Mouse (Mus musculus) limb, embryonic 10.5 days (tissue): ENCODE results near the gene Gdf1. TPM values are rescaled to one million over a fixed set of nuclear protein-coding genes. Genes with fewer than 3 reads are reported as not detected.

Experiments
- DNase-seq: peaks from one replicate; pipeline ENCODE4 v3.0.0-alpha.2; 2017; ENCODE audit warnings: low spot score
- H3K27ac ChIP-seq: fragments of 300-500 bp; sonication (generic); 2 replicates; pipeline ENCODE4 v1.5.1; 2016; ENCODE audit warnings: mild to moderate bottlenecking
- H3K27me3 ChIP-seq: fragments of 300-500 bp; sonication (generic); 2 replicates; pipeline ENCODE4 v1.6.1; 2016; ENCODE audit warnings: low read depth, mild to moderate bottlenecking; ENCODE audit not compliant: poor library complexity, severe bottlenecking
- H3K36me3 ChIP-seq: fragments of 300-500 bp; sonication (generic); 2 replicates; pipeline ENCODE4 v1.6.1; 2016; ENCODE audit warnings: mild to moderate bottlenecking, moderate library complexity
- H3K4me1 ChIP-seq: fragments of 300-500 bp; sonication (generic); 2 replicates; pipeline ENCODE4 v1.6.1; 2016
- H3K4me3 ChIP-seq: fragments of 300-500 bp; sonication (generic); 2 replicates; pipeline ENCODE4 v1.5.1; 2016; ENCODE audit warnings: mild to moderate bottlenecking, moderate library complexity
- H3K9me3 ChIP-seq: fragments of 300-500 bp; sonication (generic); replicated peaks from 2 replicates; pipeline ENCODE4 v1.6.1; 2016; ENCODE audit warnings: mild to moderate bottlenecking
- WGBS: fragments of 180-500 bp; shearing (Covaris S2); methylation state at CpG from one replicate; pipeline ENCODE4 v1.1.7; 2016; 5-methylcytosine and 5-hydroxymethylcytosine counted together
- polyA plus RNA-seq: library from polyadenylated mRNA; unstranded; fragments of >200 nt; fragmentation: Nextera tagmentation; extraction: Ambion mirVana; gene quantifications from 2 replicates; pipeline ENCODE4 v1.2.1, GENCODE M21; 2016

Gdf1 gene
- polyA plus RNA-seq, 1 experiment from 2014 or later = 7.9 TPM

GRCm38 (mm10) chr8:70313399-70313798, 16.2 kb upstream of the Gdf1 start:
- Histone ChIP-seq H3K4me1 (peaks cover 33% of the 10 kb centered on the region), H3K27me3 (peaks cover 4% of the 10 kb centered on the region; the same call in 1 of the 2 replicates), H3K9me3 (no peaks in the 10 kb centered on the region), H3K4me3 (no peak overlapping the region), H3K36me3 (peaks cover 59% of the 10 kb centered on the region), H3K27ac (no peak overlapping the region)
- DNase-seq = no peak
- WGBS = 89% methylated on average over 2 of the region's 2 CpGs

GRCm38 (mm10) chr8:70315624-70316510, 13.8 kb upstream of the Gdf1 start, which contains the start of gene Cers1:
Gene Cers1, plus strand, starts transcription at chr8:70315775.
- H3K9me3 ChIP-seq = no peaks in the 10 kb centered on the region
- WGBS = 2% methylated on average over 66 of the region's 66 CpGs
- peak; percentile 82 for DNase-seq
- H3K36me3 ChIP-seq = peaks cover 36% of the 10 kb centered on the region
- peaks cover 4% of the 10 kb centered on the region; the same call in 1 of the 2 replicates for H3K27me3 ChIP-seq
- H3K4me1 ChIP-seq = peaks cover 33% of the 10 kb centered on the region
- peak within 1 kb of the TSS; percentile 83 for H3K27ac ChIP-seq
- peak within 1 kb of the TSS; percentile 66 for H3K4me3 ChIP-seq

- WGBS = 16% methylated on average over 15 of the region's 15 CpGs
- peaks cover 4% of the 10 kb centered on the region; the same call in 1 of the 2 replicates for H3K27me3 ChIP-seq
- H3K36me3 ChIP-seq = peaks cover 26% of the 10 kb centered on the region
- H3K4me1 ChIP-seq = peaks cover 33% of the 10 kb centered on the region
- H3K27ac ChIP-seq = peak overlapping the region; percentile 83
- peak; percentile 70 for DNase-seq
- H3K4me3 ChIP-seq = peak overlapping the region; percentile 66
- H3K9me3 ChIP-seq = no peaks in the 10 kb centered on the region
These were observed 12.8 kb upstream of the Gdf1 start for GRCm38 (mm10) chr8:70316511-70317504.

- DNase-seq = no peak
- 87% methylated on average over 5 of the region's 5 CpGs for WGBS
These were observed 11.7 kb upstream of the Gdf1 start for GRCm38 (mm10) chr8:70317872-70318271.

GRCm38 (mm10) chr8:70323716-70324115, 5.9 kb upstream of the Gdf1 start:
- DNase-seq = no peak
- H3K27me3 ChIP-seq = no peaks in the 10 kb centered on the region
- H3K27ac ChIP-seq = 0 out of 2 replicates have a peak overlapping the region, but pooled peaks have one; percentile 28
- H3K9me3 ChIP-seq = no peaks in the 10 kb centered on the region
- 87% methylated on average over 3 of the region's 3 CpGs for WGBS
- H3K36me3 ChIP-seq = peaks cover 18% of the 10 kb centered on the region
- no peak overlapping the region for H3K4me3 ChIP-seq
- H3K4me1 ChIP-seq = peaks cover 7% of the 10 kb centered on the region

More at GRCm38 (mm10) chr8:70317872-70318271, 11.7 kb upstream of the Gdf1 start:
- H3K27ac ChIP-seq = peak overlapping the region; percentile 59
- H3K4me3 ChIP-seq = peak overlapping the region; percentile 66; the same call in 1 of the 2 replicates
- H3K4me1 ChIP-seq = peaks cover 33% of the 10 kb centered on the region
- peaks cover 16% of the 10 kb centered on the region for H3K36me3 ChIP-seq
- peaks cover 4% of the 10 kb centered on the region; the same call in 1 of the 2 replicates for H3K27me3 ChIP-seq
- no peaks in the 10 kb centered on the region for H3K9me3 ChIP-seq

- Histone ChIP-seq H3K4me3 (no peak overlapping the region), H3K9me3 (no peaks in the 10 kb centered on the region), H3K27me3 (peaks cover 11% of the 10 kb centered on the region; the same call in 1 of the 2 replicates), H3K27ac (no peak overlapping the region), H3K4me1 (peaks cover 43% of the 10 kb centered on the region), H3K36me3 (peaks cover 40% of the 10 kb centered on the region)
- no peak for DNase-seq
- WGBS = 93% methylated on average over 6 of the region's 6 CpGs
These were observed 2.1 kb upstream of the Gdf1 start for GRCm38 (mm10) chr8:70327512-70327911.

GRCm38 (mm10) chr8:70329835-70330740, 471 bp downstream of the Gdf1 start:
- H3K4me3 ChIP-seq = peak overlapping the region; percentile 39
- peaks cover 11% of the 10 kb centered on the region; the same call in 1 of the 2 replicates for H3K27me3 ChIP-seq
- H3K4me1 ChIP-seq = peaks cover 42% of the 10 kb centered on the region
- 2% methylated on average over 45 of the region's 45 CpGs for WGBS
- H3K36me3 ChIP-seq = peaks cover 58% of the 10 kb centered on the region
- peak; percentile 82 for DNase-seq
- no peaks in the 10 kb centered on the region for H3K9me3 ChIP-seq
- peak overlapping the region; percentile 82 for H3K27ac ChIP-seq

- Histone ChIP-seq H3K4me3 (peak overlapping the region; percentile 39), H3K36me3 (peaks cover 64% of the 10 kb centered on the region), H3K27me3 (peaks cover 11% of the 10 kb centered on the region; the same call in 1 of the 2 replicates), H3K4me1 (peaks cover 42% of the 10 kb centered on the region), H3K9me3 (no peaks in the 10 kb centered on the region), H3K27ac (peak overlapping the region; percentile 82)
- 25% methylated on average over 53 of the region's 53 CpGs for WGBS
- no peak for DNase-seq
These were observed 1.2 kb downstream of the Gdf1 start for GRCm38 (mm10) chr8:70330741-70331364.

- no peaks in the 10 kb centered on the region for H3K9me3 ChIP-seq
- no peak for DNase-seq
- 72% methylated on average over 19 of the region's 19 CpGs for WGBS
- H3K27ac ChIP-seq = peak overlapping the region; percentile 57
- H3K27me3 ChIP-seq = peaks cover 11% of the 10 kb centered on the region; the same call in 1 of the 2 replicates
- H3K4me3 ChIP-seq = peak overlapping the region; percentile 39; the same call in 1 of the 2 replicates
- H3K36me3 ChIP-seq = peaks cover 71% of the 10 kb centered on the region
- H3K4me1 ChIP-seq = peaks cover 42% of the 10 kb centered on the region
These were observed 1.9 kb downstream of the Gdf1 start for GRCm38 (mm10) chr8:70331526-70331925.

- H3K4me3 ChIP-seq = peak overlapping the region; percentile 15
- DNase-seq = peak; percentile 87
- H3K27ac ChIP-seq = peak overlapping the region; percentile 80
- WGBS = 24% methylated on average over 41 of the region's 41 CpGs
- peaks cover 42% of the 10 kb centered on the region for H3K4me1 ChIP-seq
- H3K27me3 ChIP-seq = peaks cover 11% of the 10 kb centered on the region; the same call in 1 of the 2 replicates
- no peaks in the 10 kb centered on the region for H3K9me3 ChIP-seq
- H3K36me3 ChIP-seq = peaks cover 76% of the 10 kb centered on the region
These were observed 2.7 kb downstream of the Gdf1 start for GRCm38 (mm10) chr8:70332070-70332877.

- no peak for DNase-seq
- no peaks in the 10 kb centered on the region for H3K9me3 ChIP-seq
- peaks cover 11% of the 10 kb centered on the region; the same call in 1 of the 2 replicates for H3K27me3 ChIP-seq
- no peak overlapping the region for H3K4me3 ChIP-seq
- H3K36me3 ChIP-seq = peaks cover 76% of the 10 kb centered on the region
- H3K27ac ChIP-seq = no peak overlapping the region
- H3K4me1 ChIP-seq = peaks cover 42% of the 10 kb centered on the region
- WGBS = 93% methylated on average over 6 of the region's 6 CpGs
These were observed 3.2 kb downstream of the Gdf1 start for GRCm38 (mm10) chr8:70332878-70333202.
